Mouse (Mus musculus) left cerebral cortex, postnatal 4 days (tissue): ENCODE data around the gene Olfr1495. TPM values are rescaled to one million over a fixed set of nuclear protein-coding genes. Genes with fewer than 3 reads are reported as not detected.
"Not testable (repeated sequence)": the region's sequence is repeated elsewhere in the genome, so short reads cannot be mapped to it uniquely, and the experiment has no call there.

Experiments used
- DNase-seq: peaks from one replicate; pipeline ENCODE4 v3.0.0-alpha.2; 2022
- intact Hi-C: fragments of 180-260 bp; cut with DNase I; formaldehyde crosslinking; loops from one replicate; pipeline ENCODE4 v1.15.1; 2025
- total RNA-seq, 2 experiments: library from RNA; stranded (reverse); gene quantifications; 2 replicates each; pipeline ENCODE4 v1.2.3; 2021

The Olfr1495 gene
- total RNA-seq, result not detected

GRCm38 (mm10) chr19:13764306-13764705, at the start of gene Olfr1495:
Gene Olfr1495 (plus strand): TSS chr19:13764606.
- DNase-seq, result no peak
- intact Hi-C loops, result no loop called here

GRCm38 (mm10) chr19:13722978-13723377, 41.4 kb upstream of the Olfr1495 start, which contains the start of gene Olfr1493-ps1:
Gene Olfr1493-ps1 (plus strand): TSS chr19:13723278.
- intact Hi-C loops, result no loop called here

DNA sequence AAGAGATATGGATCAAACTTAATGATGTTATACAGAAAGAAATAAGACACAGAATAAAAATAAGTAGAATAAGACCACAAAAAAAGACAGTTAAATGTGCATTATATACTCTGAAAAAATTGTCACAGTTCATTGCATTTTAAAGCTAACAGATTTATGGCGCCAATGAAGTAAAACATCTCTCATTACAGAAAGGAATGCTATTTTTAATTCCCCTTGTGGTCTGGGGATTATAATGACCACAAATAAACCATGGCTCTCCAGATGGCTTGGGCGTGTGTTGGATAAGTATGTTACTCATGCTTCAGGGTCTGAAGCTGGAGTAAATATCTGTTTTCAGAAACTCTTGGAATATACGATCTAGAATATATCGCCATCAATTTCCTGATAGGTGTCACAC, 25.0 kb upstream of the Olfr1495 start, which contains the start of gene Olfr1494:
Gene Olfr1494, plus strand, starts transcription at position 301 of the 400 bp plus-strand sequence.
- intact Hi-C loops, result no loop called here
- DNase-seq, result no peak

More at GRCm38 (mm10) chr19:13722978-13723377, 41.4 kb upstream of the Olfr1495 start, which contains the start of gene Olfr1493-ps1:
- DNase-seq, result no peak

- intact Hi-C loops, result no loop called here
- peak; percentile 36 for DNase-seq
Observed at GRCm38 (mm10) chr19:13749366-13749765, 15.0 kb upstream of the Olfr1495 start.

- peak; percentile 3 for DNase-seq
- intact Hi-C loops, result no loop called here
Observed at GRCm38 (mm10) chr19:13768565-13769276, 4.3 kb downstream of the Olfr1495 start.

GRCm38 (mm10) chr19:13777578-13777977, 13.2 kb downstream of the Olfr1495 start, which contains the start of gene Olfr1496:
Gene Olfr1496 (plus strand): TSS chr19:13777878.
- no peak for DNase-seq
- intact Hi-C loops, result no loop called here

- intact Hi-C loops, result no loop called here
- no peak for DNase-seq
Observed at GRCm38 (mm10) chr19:13798102-13798501, 33.7 kb downstream of the Olfr1495 start, which contains the start of gene Olfr1497. Gene Olfr1497 (minus strand): TSS chr19:13798202.

- intact Hi-C loops, DNase-seq: not testable (repeated sequence)
Observed at GRCm38 (mm10) chr19:13805486-13805885, 41.1 kb downstream of the Olfr1495 start.

DNA sequence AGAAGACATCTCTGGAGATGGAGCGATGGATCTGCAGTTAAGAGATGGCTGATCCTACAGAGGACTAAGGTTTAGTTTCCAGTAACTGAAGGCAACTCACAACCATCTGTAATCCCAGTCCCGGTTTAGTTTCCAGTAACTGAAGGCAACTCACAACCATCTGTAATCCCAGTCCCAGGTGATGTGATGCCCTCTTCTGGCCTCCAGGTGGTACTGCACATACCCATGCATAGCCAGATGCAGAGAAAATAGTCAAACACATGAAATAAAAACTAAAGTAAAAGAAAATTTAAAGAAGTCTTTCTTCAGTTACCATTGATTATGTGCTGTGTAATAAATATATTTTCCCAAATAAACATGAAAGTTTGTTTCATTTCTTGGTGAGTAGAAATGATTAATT, 48.4 kb downstream of the Olfr1495 start:
- intact Hi-C loops, result no loop called here
- no peak for DNase-seq

DNA sequence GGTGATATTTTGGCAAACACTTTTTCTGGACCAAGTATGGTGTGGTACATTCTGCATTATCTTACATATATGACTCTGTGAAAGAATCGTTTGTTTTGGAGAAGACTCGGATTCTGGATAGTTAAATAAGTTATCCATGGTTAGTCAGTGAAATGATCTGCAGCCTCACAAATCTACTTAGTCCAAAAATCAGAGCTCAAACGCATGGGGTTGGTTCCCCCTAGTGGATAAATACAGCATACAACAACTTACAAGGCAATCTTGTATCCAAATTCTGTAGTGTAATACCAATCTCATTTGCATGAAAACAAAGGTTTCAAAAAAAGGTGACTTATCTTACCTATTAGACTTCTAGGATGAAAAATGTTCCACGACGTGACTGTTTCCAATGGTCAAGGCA, 54.4 kb downstream of the Olfr1495 start:
- intact Hi-C loops, result no loop called here
- no peak for DNase-seq

DNA sequence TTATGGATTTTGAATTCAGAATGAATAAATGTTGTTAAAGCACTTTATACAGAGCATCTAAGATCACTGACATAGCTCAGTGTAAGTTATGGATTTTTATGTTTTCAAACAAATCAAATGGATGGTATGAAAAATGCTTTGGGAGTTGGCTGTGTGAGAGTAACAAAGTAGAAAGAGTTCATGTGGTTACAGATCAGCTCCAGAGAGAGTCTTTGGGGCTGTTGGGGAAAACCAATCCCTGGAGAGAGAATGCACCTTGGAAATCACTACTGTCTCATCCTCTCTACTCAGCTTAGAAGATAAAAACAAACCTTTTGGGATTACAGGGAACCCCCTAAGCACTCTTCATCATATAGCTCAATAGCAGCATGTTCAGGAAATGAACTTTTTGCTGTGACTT, 54.9 kb downstream of the Olfr1495 start, which contains the start of gene Olfr1499:
Gene Olfr1499, minus strand, starts transcription at position 101 of the 400 bp plus-strand sequence.
- intact Hi-C loops, result no loop called here
- no peak for DNase-seq

Other genes with a start within 250 kb of the Olfr1495 start
- not detected for gene Olfr1480, start 236.7 kb upstream of the Olfr1495 start, total RNA-seq
- gene Olfr1484, start 181.1 kb upstream of the Olfr1495 start, total RNA-seq, result not detected
- not detected for gene Olfr1487, start 147.2 kb upstream of the Olfr1495 start, total RNA-seq
- gene Olfr1489, start 133.0 kb upstream of the Olfr1495 start, total RNA-seq, result not detected
- gene Olfr1490, start 113.5 kb upstream of the Olfr1495 start, total RNA-seq, result not detected
- gene Olfr1491, start 67.3 kb upstream of the Olfr1495 start, total RNA-seq, result not detected
- not detected for gene Olfr1493-ps1, start 41.3 kb upstream of the Olfr1495 start, total RNA-seq
- not detected for gene Olfr1494, start 24.9 kb upstream of the Olfr1495 start, total RNA-seq
- not detected for gene Olfr1496, start 13.3 kb downstream of the Olfr1495 start, total RNA-seq
- gene Olfr1497, start 33.6 kb downstream of the Olfr1495 start, total RNA-seq, result not detected
- gene Olfr1499, start 54.8 kb downstream of the Olfr1495 start, total RNA-seq, result not detected
- not detected for gene Olfr1500, start 65.9 kb downstream of the Olfr1495 start, total RNA-seq
- gene Olfr1501, start 86.1 kb downstream of the Olfr1495 start, total RNA-seq, result not detected
- gene Olfr1502, start 97.2 kb downstream of the Olfr1495 start, total RNA-seq, result not detected
- not detected for gene Olfr1504, start 133.3 kb downstream of the Olfr1495 start, total RNA-seq
- gene Olfr1505, start 148.9 kb downstream of the Olfr1495 start, total RNA-seq, result not detected